Mouse (Mus musculus): ENCODE measurements at regions not wholly inside any gene's neighbourhood (a gene's known extent, or its start where the extent isn't known, plus 50 kb on each side); places are given as distances from the start of the nearest gene placed in this dataset.

DNA sequence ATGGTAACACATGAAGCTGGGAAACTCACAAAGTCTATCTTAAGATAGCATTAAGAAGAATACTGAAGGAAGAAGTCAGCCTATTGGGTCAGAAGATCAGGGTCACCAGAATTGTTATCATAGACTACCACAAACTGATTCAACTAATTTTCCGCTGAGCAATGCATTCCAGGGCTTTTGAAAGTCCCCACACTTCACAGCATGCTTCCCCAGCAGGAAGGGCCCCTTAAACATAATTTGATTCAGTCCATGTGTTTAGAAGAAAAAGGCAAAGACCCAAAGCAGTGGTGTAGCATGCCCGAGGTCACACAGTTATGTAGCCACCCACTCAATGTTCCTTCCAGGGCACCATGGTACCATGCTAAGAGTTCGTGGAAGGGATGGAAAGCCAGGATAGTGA lies 315.3 kb downstream of the Sorl1 start:
- TF ChIP-seq EP300 (IDR thresholded peaks at IDR 0.05; ENCODE audit: low read depth) (no peak), CTCF (IDR thresholded peaks at IDR 0.05; ENCODE audit: low read depth) (no peak)
